Mouse (Mus musculus): Measurements from ENCODE around the gene Aff1.

GRCm38 (mm10) chr5:103806851-103807578 is 114.8 kb downstream of the Aff1 start:
- no peak for TF ChIP-seq POLR2A (IDR thresholded peaks at IDR 0.05; ENCODE audit: insufficient read depth, low read length)
- no peak for TF ChIP-seq CTCF (IDR thresholded peaks at IDR 0.05; ENCODE audit: low read depth, low read length)
